Mouse (Mus musculus) embryonic fibroblast, embryonic 13.5 days (primary cell): ENCODE results near the gene AB124611.

ENCODE experiments used
- CTCF ChIP-seq: IDR thresholded peaks from 2 replicates; pipeline ENCODE4 v1.5.1; 2011; ENCODE audit warnings: mild to moderate bottlenecking, control low read depth, low read length, moderate library complexity, borderline replicate concordance; ENCODE audit not compliant: insufficient read depth
- POLR2A ChIP-seq: IDR thresholded peaks from 2 replicates; pipeline ENCODE4 v1.6.1; 2011; ENCODE audit warnings: low read depth, mild to moderate bottlenecking, control low read depth, low read length, moderate library complexity

DNA sequence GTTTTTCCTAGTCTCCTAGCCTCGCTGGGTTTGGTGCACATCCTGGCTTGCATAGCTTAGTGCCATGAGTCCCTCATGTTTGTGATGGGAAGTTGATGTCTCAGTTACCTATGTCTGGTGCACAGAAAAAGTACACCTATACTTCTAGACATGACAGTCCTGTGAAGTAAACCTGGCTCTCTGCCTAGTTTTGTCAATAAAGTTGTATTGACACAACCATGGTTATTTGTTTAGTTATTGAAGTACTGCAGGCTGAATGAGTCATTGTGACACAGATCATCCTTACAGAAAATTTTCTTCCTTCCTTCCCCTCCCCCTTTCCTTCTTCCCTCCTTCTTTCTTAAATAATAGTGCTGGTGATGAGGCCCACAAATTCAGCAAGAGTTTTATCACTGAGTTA, 38.4 kb downstream of the AB124611 start:
- TF ChIP-seq POLR2A = no peak
- TF ChIP-seq CTCF = no peak
